Mouse (Mus musculus): ENCODE data around the gene Cped1. TPM values are rescaled to one million over a fixed set of nuclear protein-coding genes. Genes with fewer than 3 reads are reported as not detected.

Gene Cped1
- polyA plus RNA-seq, 1 experiment from 2014 or later, result 30.3 TPM

DNA sequence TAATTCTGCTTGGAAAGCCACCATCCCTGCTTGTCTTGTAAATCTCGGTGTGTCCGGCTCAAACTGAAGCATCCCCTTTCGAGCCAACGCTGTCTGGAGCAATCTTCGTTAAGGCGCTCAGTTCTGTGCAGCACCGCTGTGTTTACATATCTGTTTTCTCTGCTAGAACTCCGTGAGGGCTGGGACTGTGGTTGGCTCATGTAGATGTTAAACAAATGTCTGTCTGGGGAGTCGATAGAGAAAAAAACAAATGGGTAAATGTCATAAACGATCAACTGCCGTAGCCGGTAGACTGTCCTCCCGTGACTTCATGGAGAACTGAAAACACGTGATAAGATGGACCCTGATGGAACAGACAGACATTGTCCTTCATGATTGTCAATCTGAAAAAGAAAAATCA, 220.5 kb downstream of the Cped1 start:
- no peaks in the 10 kb centered on the region for H3K9me3 ChIP-seq (replicated peaks)
- no peaks in the 10 kb centered on the region for H3K27me3 ChIP-seq
- no peaks in the 10 kb centered on the region for H3K36me3 ChIP-seq
- H3K9ac ChIP-seq, result no peak overlapping the region
- peak overlapping the region; percentile 32 for H3K4me2 ChIP-seq (replicated peaks)
- H3K4me3 ChIP-seq (replicated peaks), result 0 out of 2 replicates have a peak overlapping the region, but pooled peaks have one; percentile 8
- ATAC-seq (ENCODE audit: insufficient number of reproducible peaks, low FRiP score, low TSS enrichment, low read depth), result peak; percentile 80
- H3K27ac ChIP-seq (replicated peaks), result peak overlapping the region; percentile 60
- WGBS, result 41% methylated on average over 14 of the region's 14 CpGs
- peaks cover 13% of the 10 kb centered on the region; the same call in 1 of the 2 replicates for H3K4me1 ChIP-seq

DNA sequence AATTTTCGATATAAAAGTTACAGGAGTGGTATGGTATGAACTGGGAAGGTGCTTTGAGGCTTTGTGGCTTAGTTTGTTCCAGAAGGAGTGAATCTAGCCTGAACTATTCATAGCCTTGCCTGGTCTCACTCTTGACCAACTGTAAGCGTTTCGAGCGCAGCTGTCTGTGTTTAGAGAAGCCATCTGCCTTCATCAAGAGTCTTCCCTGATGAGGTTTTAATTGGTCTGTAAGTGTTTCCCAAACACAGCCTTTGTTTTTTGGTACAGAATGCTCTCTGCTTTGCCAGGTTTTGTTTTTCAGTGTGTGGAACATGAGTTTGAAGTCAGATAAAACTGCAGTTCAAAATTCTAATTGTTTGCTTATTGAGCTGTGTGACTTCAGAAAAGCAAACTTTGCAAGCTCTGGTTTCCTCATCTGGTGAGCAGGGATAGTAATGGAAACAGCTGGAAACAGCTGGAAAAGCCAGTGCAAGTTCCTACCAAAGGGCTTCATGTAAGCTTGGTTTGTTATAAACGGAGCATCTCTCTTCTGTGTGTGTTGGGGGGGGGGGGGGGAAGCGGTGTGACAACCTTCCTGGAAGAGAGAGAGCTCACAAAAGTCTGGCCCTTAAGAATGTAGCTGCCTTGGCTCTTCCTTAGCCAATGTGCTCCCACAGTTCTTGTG, 221.0 kb downstream of the Cped1 start:
- Histone ChIP-seq H3K27ac (replicated peaks) (peak overlapping the region; percentile 60), H3K4me3 (replicated peaks) (no peak overlapping the region), H3K9me3 (replicated peaks) (no peaks in the 10 kb centered on the region), H3K9ac (no peak overlapping the region), H3K36me3 (no peaks in the 10 kb centered on the region), H3K4me2 (replicated peaks) (no peak overlapping the region), H3K27me3 (no peaks in the 10 kb centered on the region), H3K4me1 (peaks cover 13% of the 10 kb centered on the region; the same call in 1 of the 2 replicates)
- 47% methylated on average over 6 of the region's 6 CpGs for WGBS
- peak; percentile 47; the same call in 1 of the 2 replicates for ATAC-seq (ENCODE audit: insufficient number of reproducible peaks, low FRiP score, low TSS enrichment, low read depth)

DNA sequence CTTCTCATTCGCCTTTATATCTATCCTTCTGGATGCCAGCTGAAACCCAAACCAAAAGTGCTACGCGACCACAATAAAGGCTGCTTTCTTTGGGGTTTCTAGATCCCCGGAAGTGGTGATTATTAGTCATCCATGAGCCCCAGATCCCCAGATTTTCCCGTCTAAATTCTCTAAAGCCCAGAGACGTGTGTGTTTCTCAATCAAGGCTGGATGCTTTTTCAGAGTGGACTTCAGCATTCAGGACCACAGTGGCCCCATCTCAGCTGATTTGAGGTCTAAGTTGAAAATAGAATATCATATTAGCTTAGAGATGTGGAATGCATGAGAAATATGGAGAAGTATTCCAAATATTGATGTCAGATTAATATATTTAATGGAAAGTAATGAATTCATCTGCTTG, 226.4 kb downstream of the Cped1 start:
- Histone ChIP-seq H3K4me1 (peaks cover 13% of the 10 kb centered on the region; the same call in 1 of the 2 replicates), H3K4me2 (replicated peaks) (no peak overlapping the region), H3K27me3 (no peaks in the 10 kb centered on the region), H3K9ac (no peak overlapping the region), H3K9me3 (replicated peaks) (no peaks in the 10 kb centered on the region), H3K36me3 (no peaks in the 10 kb centered on the region), H3K4me3 (replicated peaks) (no peak overlapping the region), H3K27ac (replicated peaks) (peak overlapping the region; percentile 53)
- 43% methylated on average over 6 of the region's 6 CpGs for WGBS
- no peak for ATAC-seq (ENCODE audit: insufficient number of reproducible peaks, low FRiP score, low TSS enrichment, low read depth)

DNA sequence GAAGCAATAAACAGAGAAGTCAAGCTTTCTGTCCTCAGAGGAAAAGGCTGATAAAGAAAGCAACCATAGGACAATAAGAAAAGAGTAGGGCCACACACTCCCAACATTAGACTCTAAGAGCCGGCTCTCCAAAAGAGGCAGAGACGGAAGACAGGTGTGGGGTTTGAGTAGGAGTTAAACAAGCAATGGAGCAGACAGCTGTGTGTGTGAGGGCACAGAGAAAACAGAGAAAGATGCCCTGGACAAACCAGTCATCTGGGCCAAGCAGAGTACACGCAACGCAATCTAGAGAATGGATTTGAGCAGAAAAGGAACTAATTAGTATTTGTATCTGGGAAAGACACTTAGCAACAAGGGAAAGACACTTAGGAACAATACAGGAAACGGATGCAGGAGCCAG, 227.5 kb downstream of the Cped1 start:
- Histone ChIP-seq H3K9me3 (replicated peaks) (no peaks in the 10 kb centered on the region), H3K4me1 (peaks cover 14% of the 10 kb centered on the region; the same call in 1 of the 2 replicates), H3K4me3 (replicated peaks) (no peak overlapping the region), H3K27me3 (no peaks in the 10 kb centered on the region), H3K27ac (replicated peaks) (no peak overlapping the region), H3K36me3 (no peaks in the 10 kb centered on the region), H3K4me2 (replicated peaks) (no peak overlapping the region), H3K9ac (no peak overlapping the region)
- no peak for ATAC-seq (ENCODE audit: insufficient number of reproducible peaks, low FRiP score, low TSS enrichment, low read depth)
- 86% methylated on average over 5 of the region's 5 CpGs for WGBS

DNA sequence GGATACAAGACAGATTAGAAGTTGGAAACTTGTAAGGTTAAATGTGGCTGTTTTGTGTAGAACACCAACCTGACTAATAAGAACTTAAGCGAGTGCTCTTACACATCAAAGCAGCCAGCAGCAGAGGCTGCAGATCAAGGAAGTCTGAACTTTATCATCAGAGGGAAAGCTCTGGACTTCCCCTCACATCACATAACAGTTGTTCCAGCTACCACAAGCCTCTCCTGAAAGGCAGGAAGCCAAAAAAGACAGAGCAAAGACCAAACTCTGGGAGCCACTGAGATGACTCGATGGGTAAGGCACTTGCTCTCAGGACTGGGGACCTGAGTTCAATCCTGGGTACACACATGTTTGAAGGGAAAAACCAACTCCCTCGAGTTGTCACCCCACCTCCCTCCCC, 228.1 kb downstream of the Cped1 start:
- H3K27me3 ChIP-seq, result no peaks in the 10 kb centered on the region
- no peak overlapping the region for H3K9ac ChIP-seq
- no peaks in the 10 kb centered on the region for H3K9me3 ChIP-seq (replicated peaks)
- H3K4me2 ChIP-seq (replicated peaks), result no peak overlapping the region
- H3K4me1 ChIP-seq, result peaks cover 14% of the 10 kb centered on the region; the same call in 1 of the 2 replicates
- no peaks in the 10 kb centered on the region for H3K36me3 ChIP-seq
- 80% methylated on average over 3 of the region's 3 CpGs for WGBS
- H3K27ac ChIP-seq (replicated peaks), result no peak overlapping the region
- no peak for ATAC-seq (ENCODE audit: insufficient number of reproducible peaks, low FRiP score, low TSS enrichment, low read depth)
- H3K4me3 ChIP-seq (replicated peaks), result no peak overlapping the region

DNA sequence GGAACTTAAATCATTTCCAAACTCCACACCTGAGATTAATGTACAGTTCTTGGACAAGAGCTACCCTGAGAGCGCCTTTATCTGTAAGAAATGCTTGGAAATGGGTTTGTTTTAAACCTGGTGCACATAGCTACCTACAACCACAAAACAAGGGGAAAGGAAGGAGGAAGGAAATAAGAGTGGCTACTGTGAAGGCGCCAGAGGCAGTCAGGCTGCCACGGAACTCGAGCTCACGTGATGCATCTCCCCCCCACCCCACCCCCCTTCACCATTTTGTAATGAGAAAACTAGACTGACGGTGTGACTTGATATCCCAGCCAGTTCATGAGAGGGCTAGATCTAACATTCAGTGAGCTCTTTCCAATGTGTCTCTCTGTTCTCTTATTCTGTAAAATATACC, 228.9 kb downstream of the Cped1 start:
- Histone ChIP-seq H3K27ac (replicated peaks) (no peak overlapping the region), H3K4me1 (peaks cover 14% of the 10 kb centered on the region; the same call in 1 of the 2 replicates), H3K9ac (no peak overlapping the region), H3K4me2 (replicated peaks) (no peak overlapping the region), H3K4me3 (replicated peaks) (no peak overlapping the region), H3K27me3 (no peaks in the 10 kb centered on the region), H3K9me3 (replicated peaks) (no peaks in the 10 kb centered on the region), H3K36me3 (no peaks in the 10 kb centered on the region)
- WGBS, result 68% methylated on average over 6 of the region's 6 CpGs
- no peak for ATAC-seq (ENCODE audit: insufficient number of reproducible peaks, low FRiP score, low TSS enrichment, low read depth)

DNA sequence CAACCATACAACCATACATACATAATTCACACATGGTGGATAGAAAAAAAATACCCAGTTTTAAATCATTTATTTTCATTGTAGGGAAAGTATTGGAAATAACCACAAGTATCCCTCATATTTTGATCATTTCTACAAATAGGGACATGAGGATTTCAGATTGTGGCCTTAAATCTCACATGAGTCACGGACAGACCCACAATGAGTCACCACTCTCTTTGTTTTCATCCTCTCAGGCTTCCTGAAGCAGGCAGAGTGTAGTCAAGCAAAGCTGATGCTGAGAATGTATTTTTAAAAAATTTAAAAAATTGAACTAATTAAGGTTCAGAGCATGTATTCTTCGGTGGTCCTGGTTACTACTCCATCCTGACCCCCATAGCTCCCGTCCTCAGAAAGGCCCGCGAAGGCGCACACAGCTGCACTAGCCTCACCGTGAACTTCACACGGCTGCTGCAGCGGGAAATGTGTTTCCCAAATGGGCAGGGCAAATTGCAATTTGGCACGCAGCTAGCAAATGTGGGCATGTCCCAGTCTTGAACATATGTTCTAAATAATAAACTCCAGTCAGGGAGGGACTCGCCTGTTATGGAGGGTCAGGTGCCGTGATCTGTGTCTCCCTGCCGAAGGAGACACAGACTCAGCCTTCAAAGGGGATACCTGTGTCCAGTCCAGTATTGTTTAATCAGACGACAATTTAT, 230.7 kb downstream of the Cped1 start:
- WGBS, result 38% methylated on average over 14 of the region's 14 CpGs
- no peaks in the 10 kb centered on the region for H3K9me3 ChIP-seq (replicated peaks)
- H3K4me3 ChIP-seq (replicated peaks), result no peak overlapping the region
- no peaks in the 10 kb centered on the region for H3K27me3 ChIP-seq
- no peak overlapping the region for H3K4me2 ChIP-seq (replicated peaks)
- H3K9ac ChIP-seq, result no peak overlapping the region
- no peak for ATAC-seq (ENCODE audit: insufficient number of reproducible peaks, low FRiP score, low TSS enrichment, low read depth)
- no peak overlapping the region for H3K27ac ChIP-seq (replicated peaks)
- no peaks in the 10 kb centered on the region for H3K36me3 ChIP-seq
- peaks cover 14% of the 10 kb centered on the region; the same call in 1 of the 2 replicates for H3K4me1 ChIP-seq

DNA sequence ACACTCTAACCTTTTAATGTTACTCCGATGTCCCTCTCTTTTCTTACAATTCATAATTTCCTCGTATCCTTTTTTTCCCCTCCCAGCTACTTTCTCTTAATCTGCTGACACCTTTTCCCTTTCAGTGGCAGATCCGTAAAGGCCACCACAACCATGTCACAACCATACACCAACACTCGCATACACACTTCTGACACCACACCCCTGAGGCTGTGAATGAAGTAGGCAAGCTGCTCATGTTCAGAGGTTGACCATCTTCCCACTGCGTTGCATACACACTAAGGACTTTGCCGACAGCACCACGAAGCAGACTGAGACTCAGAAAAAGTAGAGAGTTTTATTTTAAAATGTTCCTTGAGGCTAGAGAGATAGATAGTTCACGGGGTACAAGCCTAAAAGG, 235.4 kb downstream of the Cped1 start:
- H3K4me2 ChIP-seq (replicated peaks), result no peak overlapping the region
- peaks cover 17% of the 10 kb centered on the region for H3K4me1 ChIP-seq
- H3K4me3 ChIP-seq (replicated peaks), result no peak overlapping the region
- no peaks in the 10 kb centered on the region for H3K36me3 ChIP-seq
- H3K27me3 ChIP-seq, result no peaks in the 10 kb centered on the region
- ATAC-seq (ENCODE audit: insufficient number of reproducible peaks, low FRiP score, low TSS enrichment, low read depth), result no peak
- no peak overlapping the region for H3K9ac ChIP-seq
- no peaks in the 10 kb centered on the region for H3K9me3 ChIP-seq (replicated peaks)
- WGBS, result 86% methylated on average over 8 of the region's 8 CpGs
- no peak overlapping the region for H3K27ac ChIP-seq (replicated peaks)

DNA sequence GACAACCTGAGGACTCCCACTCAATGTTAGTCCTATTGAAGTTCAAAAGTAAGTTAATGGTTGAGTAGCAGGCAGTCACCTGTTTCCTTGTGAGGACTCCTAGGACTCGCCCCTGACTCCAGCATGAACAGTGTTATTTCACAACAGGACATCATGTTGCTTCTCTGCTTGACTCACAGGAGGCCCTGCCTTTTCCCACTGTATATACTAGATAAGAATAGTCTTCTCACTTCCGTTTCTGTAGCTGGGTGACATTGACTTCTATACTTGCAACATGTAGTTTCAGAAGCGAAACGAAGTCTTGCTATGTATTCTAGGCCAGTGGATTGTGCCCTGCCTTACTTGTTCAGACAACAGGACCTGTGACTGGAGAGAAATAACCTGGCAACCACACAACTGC, 236.4 kb downstream of the Cped1 start:
- ATAC-seq (ENCODE audit: insufficient number of reproducible peaks, low FRiP score, low TSS enrichment, low read depth), result no peak
- H3K27me3 ChIP-seq, result no peaks in the 10 kb centered on the region
- no peaks in the 10 kb centered on the region for H3K9me3 ChIP-seq (replicated peaks)
- no peak overlapping the region for H3K4me3 ChIP-seq (replicated peaks)
- H3K4me2 ChIP-seq (replicated peaks), result no peak overlapping the region
- WGBS, result 79% methylated on average over 4 of the region's 4 CpGs
- H3K27ac ChIP-seq (replicated peaks), result no peak overlapping the region
- H3K36me3 ChIP-seq, result no peaks in the 10 kb centered on the region
- no peak overlapping the region for H3K9ac ChIP-seq
- H3K4me1 ChIP-seq, result peaks cover 8% of the 10 kb centered on the region

DNA sequence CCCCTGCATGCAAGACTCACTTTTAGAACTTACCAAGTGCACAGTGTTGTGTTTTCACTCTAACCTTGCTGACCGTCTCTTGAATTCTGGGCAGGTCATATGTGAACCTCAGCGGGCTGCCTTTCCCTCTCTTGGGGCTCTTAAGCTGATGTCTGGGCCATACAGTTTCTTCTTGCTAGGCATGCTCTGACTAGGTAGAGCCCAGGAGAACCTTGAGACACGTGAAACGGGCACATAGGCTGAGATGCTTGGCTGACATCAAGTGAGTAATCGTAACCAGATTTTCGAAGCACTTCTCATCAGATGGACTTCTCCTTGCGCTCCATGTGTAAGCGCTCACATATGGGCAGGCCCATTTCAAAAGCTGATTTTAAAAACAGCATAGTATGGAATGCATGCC, 237.2 kb downstream of the Cped1 start:
- ATAC-seq (ENCODE audit: insufficient number of reproducible peaks, low FRiP score, low TSS enrichment, low read depth), result 0 out of 2 replicates have a peak, but pooled peaks have one; percentile 29
- Histone ChIP-seq H3K9me3 (replicated peaks) (no peaks in the 10 kb centered on the region), H3K27me3 (no peaks in the 10 kb centered on the region), H3K9ac (no peak overlapping the region), H3K4me3 (replicated peaks) (no peak overlapping the region), H3K4me1 (peaks cover 6% of the 10 kb centered on the region), H3K36me3 (no peaks in the 10 kb centered on the region), H3K27ac (replicated peaks) (0 out of 2 replicates have a peak overlapping the region, but pooled peaks have one; percentile 28), H3K4me2 (replicated peaks) (no peak overlapping the region)
- 44% methylated on average over 8 of the region's 8 CpGs for WGBS

DNA sequence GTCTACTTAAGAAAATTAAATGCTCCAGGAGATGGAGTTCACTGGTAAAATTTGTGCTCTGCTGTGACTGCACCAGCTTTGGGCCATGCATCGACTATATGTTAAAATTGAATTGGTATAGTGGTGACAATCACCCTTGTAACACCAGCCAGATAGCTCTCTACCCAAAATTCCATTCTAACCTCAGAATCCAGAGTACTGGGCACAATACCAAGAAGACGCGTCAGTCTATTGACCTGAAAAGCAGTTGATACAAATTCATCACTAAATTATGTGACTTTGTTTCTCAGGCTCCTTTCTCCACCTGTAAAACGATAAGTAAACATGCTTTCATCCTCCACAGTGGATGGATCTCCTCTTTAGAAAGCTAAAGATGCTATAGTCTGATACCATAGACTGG, 238.6 kb downstream of the Cped1 start:
- Histone ChIP-seq H3K27me3 (no peaks in the 10 kb centered on the region), H3K4me1 (peaks cover 6% of the 10 kb centered on the region), H3K9me3 (replicated peaks) (no peaks in the 10 kb centered on the region), H3K4me3 (replicated peaks) (no peak overlapping the region), H3K27ac (replicated peaks) (no peak overlapping the region), H3K9ac (no peak overlapping the region), H3K36me3 (no peaks in the 10 kb centered on the region), H3K4me2 (replicated peaks) (no peak overlapping the region)
- 87% methylated on average over 4 of the region's 4 CpGs for WGBS
- no peak for ATAC-seq (ENCODE audit: insufficient number of reproducible peaks, low FRiP score, low TSS enrichment, low read depth)

Data from embryonic facial prominence, embryonic 15.5 days (tissue).